Comparison of ENCODE assay signal across 9 mouse cellular contexts in genomic region chr3:9523081-9523932, GRCm38 (mm10).
DNase-seq lines count a peak whose midpoint lies in the region; ATAC-seq lines count a peak whose summit lies in the region.
"Had no signal": no experiment of that assay in that cellular context is flagged by ENCODE, and none has a peak within 500 bp of the region (broad histone marks: within the 10 kb centered on the region; RNA-seq: fewer than 3 reads in every experiment).

No protein-coding gene starts in this region.

- no peaks in the 10 kb centered on the region for H3K36me3 ChIP-seq in lung, embryonic 15.5 days
- no peaks in the 10 kb centered on the region for H3K36me3 ChIP-seq in hindbrain, embryonic 14.5 days (replicated peaks; ENCODE audit: control insufficient read depth, insufficient read depth)
- H3K36me3 ChIP-seq in midbrain, embryonic 15.5 days (replicated peaks), result no peaks in the 10 kb centered on the region

- no peaks in the 10 kb centered on the region for H3K27me3 ChIP-seq in lung, embryonic 15.5 days
- no peaks in the 10 kb centered on the region for H3K27me3 ChIP-seq in hindbrain, embryonic 14.5 days (ENCODE audit: control insufficient read depth, insufficient read depth, low read length)
- no peaks in the 10 kb centered on the region for H3K27me3 ChIP-seq in midbrain, embryonic 15.5 days (replicated peaks)

- no peak overlapping the region for H3K4me3 ChIP-seq in lung, embryonic 15.5 days
- H3K4me3 ChIP-seq in hindbrain, embryonic 14.5 days (replicated peaks; ENCODE audit: low read length), result no peak overlapping the region
- H3K4me3 ChIP-seq in midbrain, embryonic 15.5 days, result no peak overlapping the region

- H3K9ac ChIP-seq in lung, embryonic 15.5 days, result no peak overlapping the region
- no peak overlapping the region for H3K9ac ChIP-seq in hindbrain, embryonic 14.5 days
- H3K9ac ChIP-seq in midbrain, embryonic 15.5 days, result no peak overlapping the region

- peak; percentile 34 for DNase-seq in embryo, embryonic 10 days (ENCODE audit: low spot score)
- no peak for DNase-seq in embryo, embryonic 10.5 days (ENCODE audit: low spot score)
- no peak for DNase-seq in lung, postnatal 36 days
- DNase-seq in hindbrain, embryonic 14.5 days (ENCODE audit: low spot score), result no peak
- DNase-seq in c-Kit-positive CD71-positive TER-119-positive erythroid progenitor cells, embryonic 14.5 days (ENCODE audit: low spot score), result no peak
- no peak for DNase-seq in thymus, postnatal 36 days

- H3K27ac ChIP-seq in lung, embryonic 15.5 days, result peak overlapping the region; percentile 44
- H3K27ac ChIP-seq in hindbrain, embryonic 14.5 days, result peak overlapping the region; percentile 16; the same call in 1 of the 2 replicates
- peak overlapping the region; percentile 55 for H3K27ac ChIP-seq in midbrain, embryonic 15.5 days
- H3K27ac ChIP-seq: macrophage had no signal

- ATAC-seq in lung, embryonic 15.5 days (ENCODE audit: borderline replicate concordance, extremely low read depth, low FRiP score, low TSS enrichment), result 0 out of 2 replicates have a peak, but pooled peaks have one; percentile 15
- no peak for ATAC-seq in hindbrain, embryonic 14.5 days (ENCODE audit: low FRiP score)
- peak; percentile 63 for ATAC-seq in midbrain, embryonic 15.5 days (replicated peaks)

- H3K4me2 ChIP-seq in lung, embryonic 15.5 days, result 0 out of 2 replicates have a peak overlapping the region, but pooled peaks have one; percentile 9
- H3K4me2 ChIP-seq in hindbrain, embryonic 14.5 days (replicated peaks), result no peak overlapping the region
- H3K4me2 ChIP-seq in midbrain, embryonic 15.5 days, result no peak overlapping the region

- H3K4me1 ChIP-seq in lung, embryonic 15.5 days, result peaks cover 58% of the 10 kb centered on the region
- H3K4me1 ChIP-seq in hindbrain, embryonic 14.5 days (replicated peaks; ENCODE audit: control insufficient read depth, insufficient read depth, low read length), result peaks cover 26% of the 10 kb centered on the region
- H3K4me1 ChIP-seq in midbrain, embryonic 15.5 days, result peaks cover 37% of the 10 kb centered on the region

- H3K9me3 ChIP-seq in lung, embryonic 15.5 days, result no peaks in the 10 kb centered on the region
- no peaks in the 10 kb centered on the region for H3K9me3 ChIP-seq in hindbrain, embryonic 14.5 days (ENCODE audit: control insufficient read depth, low read length)
- no peaks in the 10 kb centered on the region for H3K9me3 ChIP-seq in midbrain, embryonic 15.5 days

- 49% methylated on average over 18 of the region's 18 CpGs for WGBS in lung, embryonic 15.5 days
- 62% methylated on average over 18 of the region's 18 CpGs for WGBS in hindbrain, embryonic 14.5 days
- WGBS in midbrain, embryonic 15.5 days, result 62% methylated on average over 18 of the region's 18 CpGs
